Mouse (Mus musculus) heart, adult 2 months (tissue): ENCODE results near the gene Tep1.

Experiments
- CTCF ChIP-seq: fragments of 200-600 bp; IDR thresholded peaks from 2 replicates; pipeline ENCODE4 v1.8.1; 2022; ENCODE audit warnings: antibody characterized with exemption, mild to moderate bottlenecking, moderate library complexity
- POLR2A ChIP-seq: fragments of 200-500 bp; IDR thresholded peaks from 2 replicates; pipeline ENCODE4 v1.6.1; 2011; ENCODE audit warnings: mild to moderate bottlenecking, low read depth, low read length, control low read depth; ENCODE audit not compliant: insufficient read depth

DNA sequence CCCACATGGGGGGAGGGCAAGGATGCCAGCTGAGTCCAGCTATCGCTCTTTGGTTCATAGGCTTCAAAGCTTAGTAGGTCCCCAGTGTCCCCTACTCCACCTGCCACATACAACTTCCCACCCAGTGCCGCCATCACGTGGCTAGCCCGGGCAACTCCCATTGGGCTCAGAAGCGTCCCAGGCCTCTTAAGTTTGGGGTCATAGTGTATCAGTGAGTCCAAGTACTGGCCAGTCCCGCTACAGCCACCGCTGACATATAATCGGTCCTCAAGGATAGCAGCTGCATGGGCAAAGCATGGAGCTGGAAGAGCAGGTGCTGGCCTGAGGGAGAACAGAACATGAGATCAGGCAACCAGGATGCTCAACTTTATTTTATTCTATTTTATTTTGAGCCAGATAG lies 21.3 kb upstream of the Tep1 start:
- TF ChIP-seq CTCF (no peak), POLR2A (no peak)
